Mouse (Mus musculus) T-cell, adult 66 days (primary cell): ENCODE data around the gene Glyatl3. TPM values are rescaled to one million over a fixed set of nuclear protein-coding genes. Genes with fewer than 3 reads are reported as not detected.

ENCODE experiments used
- total RNA-seq, 2 experiments: library from RNA; stranded (reverse); gene quantifications; 3 replicates in 1 of 2; 4 replicates in 1 of 2; pipeline ENCODE4 v1.2.4; 2023

Glyatl3 gene
- under 1 TPM in 1 of 2 experiments, not detected in 1; 0.80 TPM for total RNA-seq

DNA sequence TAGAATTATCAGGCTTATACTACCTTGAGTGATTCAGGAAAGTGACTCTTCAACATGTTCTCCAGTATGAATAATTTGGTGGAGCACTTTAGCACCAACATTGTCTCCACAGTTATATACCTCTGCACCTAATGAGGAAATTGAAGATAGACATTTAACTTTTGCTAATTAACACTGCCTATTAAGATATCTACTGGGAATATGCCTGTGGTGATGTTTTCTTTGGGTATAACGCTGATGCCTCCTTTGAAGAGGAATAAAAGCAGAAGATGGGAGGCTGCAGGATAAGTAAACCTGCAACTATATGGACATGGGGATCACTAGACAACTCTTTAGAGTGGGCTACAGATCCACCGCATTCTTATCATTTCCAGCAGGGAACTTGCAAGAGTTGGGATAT lies at the start of gene Glyatl3:
Gene Glyatl3 (minus strand): TSS at position 101 of the 400 bp plus-strand sequence.

DNA sequence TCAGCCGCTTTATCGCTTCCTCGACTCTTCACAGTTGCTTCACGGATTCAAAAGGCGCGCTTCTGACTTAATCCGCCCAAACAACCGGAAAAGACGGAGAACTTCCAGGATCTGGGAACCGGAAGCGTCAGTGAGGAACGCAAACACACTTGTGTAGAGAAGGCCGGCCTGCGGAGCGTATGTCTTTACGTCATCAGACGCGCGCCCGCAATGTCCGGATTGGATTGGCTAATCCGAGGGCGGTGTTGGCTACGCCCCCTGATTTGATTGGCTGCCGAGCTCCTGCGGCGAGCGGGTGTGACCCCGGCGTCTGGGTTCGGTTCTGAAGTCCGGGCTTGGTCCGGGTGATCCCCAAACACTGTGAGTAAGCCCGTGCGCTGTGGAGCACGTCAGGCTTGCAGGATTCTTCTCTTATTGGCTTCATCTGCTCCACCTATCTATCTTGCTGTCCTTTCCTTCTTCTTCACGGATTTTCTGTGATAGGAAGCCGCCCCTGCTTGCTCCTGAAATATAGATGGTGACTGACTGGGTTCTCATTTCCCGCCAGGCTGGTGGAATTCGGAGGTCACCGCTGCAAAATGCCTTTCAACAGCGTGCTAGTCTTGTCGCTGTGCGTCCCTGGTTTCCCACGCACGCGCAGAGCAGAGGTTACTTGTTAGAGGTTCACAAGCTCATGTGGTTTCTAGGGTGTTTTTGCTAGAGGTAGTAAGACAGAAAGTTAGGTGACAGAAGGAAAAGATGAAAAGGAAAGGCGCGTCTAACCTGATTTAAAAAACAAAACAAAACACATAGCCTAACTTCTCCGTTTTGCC lies 20.5 kb upstream of the Glyatl3 start, which contains the start of the genes Mut and Cenpq:
Gene Mut (plus strand): TSS at position 266 of the 812 bp plus-strand sequence.
Gene Cenpq (minus strand): TSS at position 628 of the 812 bp plus-strand sequence.

DNA sequence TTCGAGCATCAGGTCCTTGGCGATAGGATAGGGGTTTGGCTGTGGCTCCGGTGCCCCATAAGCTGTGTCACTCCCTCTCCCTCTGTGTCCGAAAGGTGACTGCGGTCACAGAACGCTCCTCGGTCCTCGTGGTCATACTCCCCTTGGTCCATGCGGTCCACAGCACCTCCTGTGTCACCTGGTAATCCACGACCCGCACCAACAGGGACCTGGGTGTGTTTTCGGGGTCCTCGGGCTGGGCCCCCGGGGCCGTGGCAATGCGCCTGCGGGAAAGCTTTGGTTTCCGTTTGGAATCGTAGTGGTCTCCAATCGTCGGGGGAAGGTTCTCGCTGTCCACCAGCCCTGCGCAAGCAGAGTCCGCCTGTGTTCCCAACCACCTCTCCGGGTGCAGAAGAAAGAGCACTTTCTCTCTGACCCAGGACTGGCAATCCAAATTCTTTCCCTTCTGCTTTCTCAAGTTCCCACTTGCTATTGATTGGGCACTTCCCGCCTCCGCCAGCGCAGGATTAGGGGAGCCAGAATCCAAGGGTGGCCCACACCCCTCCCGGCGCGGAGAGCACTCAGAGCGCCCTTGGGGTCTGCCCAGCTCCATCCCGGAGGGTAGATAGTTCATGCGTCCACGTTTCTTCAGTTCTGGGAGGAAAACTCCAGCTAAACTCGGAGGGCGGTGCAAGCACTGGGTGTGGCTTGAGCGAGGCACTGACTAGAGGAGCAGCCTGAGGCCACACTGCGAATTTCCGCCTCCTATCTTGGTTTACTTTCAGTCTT lies 34.0 kb downstream of the Glyatl3 start, which contains the start of gene 9130008F23Rik:
Gene 9130008F23Rik (minus strand): TSS at position 636 of the 768 bp plus-strand sequence.

Other genes starting within 250 kb of the Glyatl3 start
- gene Esp1, start 187.2 kb downstream of the Glyatl3 start, total RNA-seq, result not detected
- not detected for gene Crisp2, start 107.3 kb downstream of the Glyatl3 start, total RNA-seq
- gene Rhag, start 103.2 kb downstream of the Glyatl3 start, total RNA-seq, result not detected
- gene 9130008F23Rik, start 33.8 kb downstream of the Glyatl3 start, total RNA-seq, result not detected
- 10 to 100 TPM in 1 of 2 experiments, 1 to 10 TPM in 1; 9.7 to 12.4 TPM for gene Mut, start 20.3 kb upstream of the Glyatl3 start, total RNA-seq
- gene Cenpq, start 20.7 kb upstream of the Glyatl3 start, total RNA-seq, result 10 to 100 TPM; 40.2 to 41.8 TPM